Mouse (Mus musculus): Measurements from ENCODE around the gene Bzw1. TPM values are rescaled to one million over a fixed set of nuclear protein-coding genes. Genes with fewer than 3 reads are reported as not detected.

The Bzw1 gene
- total RNA-seq, 2 experiments from 2014 or later, result 303 to 314 TPM

DNA sequence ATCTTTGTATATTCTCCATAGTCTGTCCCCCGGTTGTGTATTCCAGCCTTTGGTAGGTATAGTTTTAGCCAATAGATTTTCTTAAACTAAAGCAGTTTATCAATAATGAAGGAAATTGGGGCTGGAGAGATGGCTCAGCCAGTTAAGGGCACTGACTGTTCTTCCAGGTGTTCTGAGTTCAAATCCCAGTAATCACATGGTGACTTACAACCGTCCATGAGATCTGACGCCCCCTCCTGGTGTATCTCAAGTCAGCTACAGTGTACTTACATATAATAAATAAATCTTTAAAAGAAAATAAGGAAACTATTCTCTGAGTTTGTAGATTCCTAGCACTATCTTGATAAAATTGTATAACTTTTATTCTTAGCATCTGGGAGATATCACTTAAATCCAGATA, 2.6 kb downstream of the Bzw1 start:
- DNase-seq, result no peak
- intact Hi-C loops (cut with DNase I), result no loop called here

DNA sequence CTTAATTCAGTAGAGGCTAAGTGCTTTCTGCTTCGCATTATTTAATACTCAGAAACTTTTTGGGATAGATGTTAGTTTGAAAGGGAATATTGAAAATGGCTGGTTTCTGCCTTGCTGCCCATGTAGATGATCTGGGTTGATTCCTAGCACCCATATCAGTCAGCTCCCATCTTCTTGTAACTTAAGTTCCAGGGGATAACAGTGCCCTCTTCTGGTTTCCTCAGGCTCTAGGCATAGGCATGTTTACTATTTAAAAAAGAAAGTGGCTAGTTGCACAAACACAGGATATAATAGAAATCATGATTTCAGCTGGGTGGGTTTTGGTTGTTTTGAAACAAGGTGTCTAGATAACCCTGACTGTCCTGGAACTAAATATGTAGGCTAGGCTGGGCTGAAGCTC, 3.5 kb downstream of the Bzw1 start:
- DNase-seq, result no peak
- intact Hi-C loops (cut with DNase I), result no loop called here

DNA sequence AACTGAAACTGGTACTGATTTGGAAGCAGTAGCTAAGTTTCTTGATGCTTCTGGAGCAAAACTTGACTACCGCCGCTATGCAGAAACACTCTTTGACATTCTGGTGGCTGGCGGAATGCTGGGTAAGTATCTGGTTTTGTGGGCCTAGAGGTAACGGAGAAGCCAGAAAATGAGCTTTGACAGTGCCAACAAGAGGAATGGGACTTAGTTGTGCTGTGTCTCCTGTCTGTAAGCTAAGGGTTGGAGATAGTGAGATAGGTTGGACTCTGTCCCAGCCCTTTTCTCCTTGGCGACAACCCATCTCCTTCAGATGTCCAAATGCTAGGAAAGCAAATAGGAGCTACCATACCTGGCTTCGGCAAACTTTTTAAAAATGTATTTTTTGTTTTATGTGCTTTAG, 5.0 kb downstream of the Bzw1 start:
- intact Hi-C loops (cut with DNase I), result no loop called here
- no peak for DNase-seq

DNA sequence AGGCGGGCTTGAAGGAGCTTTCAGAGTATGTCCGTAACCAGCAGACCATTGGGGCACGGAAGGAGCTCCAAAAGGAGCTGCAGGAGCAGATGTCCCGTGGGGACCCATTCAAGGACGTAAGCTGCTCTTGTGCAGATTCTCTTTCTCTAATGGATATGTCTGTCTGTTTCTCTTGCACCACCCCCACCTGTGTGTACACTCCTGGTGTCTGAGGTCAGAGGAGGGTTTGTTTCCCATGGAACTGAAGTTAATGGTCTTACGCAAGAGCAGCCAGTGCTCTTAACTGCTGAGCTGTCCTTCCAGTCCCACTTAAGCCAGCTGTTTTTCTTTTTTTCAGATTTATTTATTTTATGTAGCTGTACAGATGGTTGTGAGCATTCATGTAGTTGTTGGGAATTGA, 8.7 kb downstream of the Bzw1 start:
- intact Hi-C loops (cut with DNase I), result no loop called here

DNA sequence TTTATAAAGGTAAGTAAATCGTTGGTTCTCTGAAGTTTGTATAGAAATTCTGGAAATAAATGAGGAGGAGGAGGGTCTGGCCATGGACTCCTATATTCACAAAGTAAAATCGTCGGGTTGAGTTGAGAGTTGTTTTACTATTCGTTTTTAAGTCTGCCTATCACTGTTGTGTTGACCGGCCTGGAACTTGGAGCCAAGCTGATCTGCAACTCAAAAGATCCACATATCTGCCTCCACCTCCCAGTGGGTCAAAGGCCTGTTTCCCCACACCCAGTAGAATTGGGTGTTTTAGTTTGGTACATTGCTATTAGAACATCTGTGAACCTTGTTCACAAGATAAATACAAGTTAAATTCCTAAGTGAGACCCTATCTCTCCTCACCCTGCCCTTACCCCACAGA, 11.0 kb downstream of the Bzw1 start:
- DNase-seq, result no peak
- intact Hi-C loops (cut with DNase I), result no loop called here

More for the DNA sequence above, 8.7 kb downstream of the Bzw1 start:
- DNase-seq, result no peak

DNA sequence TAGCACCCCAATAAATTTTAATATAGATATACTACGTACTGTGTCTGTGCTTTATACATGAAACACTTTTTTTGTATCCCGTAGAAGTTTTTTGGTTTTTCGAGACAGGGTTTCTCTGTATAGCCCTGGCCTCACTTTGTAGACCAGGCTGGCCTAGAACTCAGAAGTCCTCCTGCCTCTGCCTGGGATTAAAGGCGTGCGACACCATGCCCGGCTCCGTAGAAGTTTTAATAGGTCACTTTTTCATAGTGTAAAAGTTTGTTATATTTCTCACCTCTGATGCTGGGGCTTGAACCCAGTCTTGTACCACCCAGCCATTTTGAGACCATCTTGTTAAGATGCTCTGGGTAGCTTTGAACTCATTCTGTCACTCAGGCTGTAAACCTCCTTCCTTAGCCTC, 14.6 kb downstream of the Bzw1 start:
- intact Hi-C loops (cut with DNase I), result no loop called here
- no peak for DNase-seq

DNA sequence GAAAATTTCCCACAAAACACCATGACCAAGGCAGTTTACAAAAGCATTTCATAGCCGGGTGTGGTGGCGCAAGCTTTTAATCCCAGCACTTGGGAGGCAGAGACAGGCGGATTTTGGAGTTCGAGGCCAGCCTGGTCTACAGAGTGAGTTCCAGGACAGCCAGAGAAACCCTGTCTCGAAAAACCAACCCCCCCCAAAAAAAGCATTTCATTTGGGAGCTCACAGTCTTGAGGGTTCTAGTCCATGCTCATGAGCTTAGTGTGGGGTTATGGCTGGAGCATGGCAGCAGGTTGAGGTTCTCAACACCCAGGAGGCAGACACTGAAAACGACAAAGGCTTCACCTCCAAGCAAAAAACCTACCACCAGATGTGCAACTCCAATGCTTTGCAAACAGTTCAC, 15.4 kb downstream of the Bzw1 start:
- intact Hi-C loops (cut with DNase I), result no loop called here
- DNase-seq, result no peak

DNA sequence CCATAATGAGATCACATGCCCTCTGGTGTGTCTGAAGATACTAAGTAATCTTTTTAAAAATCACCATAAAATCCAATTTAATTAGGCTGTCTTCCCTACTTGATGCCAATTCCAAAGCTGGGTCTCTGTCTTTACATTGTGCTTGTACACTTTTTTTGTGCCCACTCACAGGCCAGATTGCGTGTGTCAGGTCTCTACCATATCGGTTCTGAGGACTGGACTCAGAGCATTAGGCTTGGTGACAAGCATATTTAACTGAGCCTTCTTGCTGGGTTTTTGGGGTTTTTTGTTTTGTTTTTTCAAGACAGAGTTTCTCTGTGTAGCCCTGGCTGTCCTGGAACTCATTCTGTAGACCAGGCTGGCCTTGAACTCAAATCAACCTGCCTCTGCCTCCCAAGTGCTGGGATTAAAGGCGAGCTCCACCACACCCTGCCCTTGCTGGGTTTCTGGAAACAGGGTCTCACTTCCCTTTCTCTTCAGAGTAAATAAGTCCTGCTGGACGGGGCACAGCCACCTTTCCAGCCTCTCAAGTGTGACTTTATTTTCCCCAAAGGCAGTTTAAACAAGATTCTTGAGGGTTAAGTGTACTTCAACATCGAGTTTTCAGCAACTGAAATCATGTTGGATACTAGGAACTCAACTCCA, 17.0 kb downstream of the Bzw1 start:
- intact Hi-C loops (cut with DNase I), result no loop called here
- no peak for DNase-seq

DNA sequence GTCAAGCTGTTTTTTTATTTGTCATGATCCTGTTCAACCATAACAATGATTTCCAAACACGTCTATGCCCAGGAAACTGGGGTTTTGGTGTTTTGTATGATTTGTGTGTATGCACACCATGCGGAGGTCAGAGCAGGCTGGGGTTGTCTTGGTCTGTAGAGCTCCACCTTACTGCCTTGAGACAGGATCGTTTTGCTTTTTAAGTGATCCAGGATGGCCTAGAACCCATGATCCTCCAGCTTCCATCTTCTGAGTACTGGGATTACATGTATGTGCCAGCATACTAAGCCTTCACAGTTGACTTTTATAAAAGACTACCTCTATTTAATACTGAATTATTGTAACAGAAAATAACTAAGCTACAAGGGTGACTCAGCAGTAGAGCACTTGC, 17.5 kb downstream of the Bzw1 start:
- no peak for DNase-seq
- intact Hi-C loops (cut with DNase I), result no loop called here

DNA sequence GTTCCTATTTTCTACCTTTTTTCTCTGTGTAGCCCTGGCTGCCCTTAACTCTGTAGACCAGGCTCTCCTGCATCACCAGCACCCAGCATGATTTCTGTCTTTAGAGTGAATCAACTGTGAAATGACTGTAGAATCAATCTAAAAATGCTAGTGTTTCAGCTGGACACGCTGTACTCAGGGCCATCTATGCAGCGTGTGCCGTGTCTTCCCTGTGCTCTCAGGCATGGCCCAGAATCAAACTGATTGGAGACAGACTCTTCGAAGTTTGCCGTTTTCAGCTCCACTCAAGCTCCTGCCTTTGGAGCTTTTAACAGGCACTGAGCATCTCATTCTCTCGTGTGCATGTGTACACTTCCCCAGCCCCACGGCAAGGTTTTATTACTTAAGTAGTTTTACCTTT, 18.1 kb downstream of the Bzw1 start:
- intact Hi-C loops (cut with DNase I), result no loop called here
- DNase-seq, result no peak

DNA sequence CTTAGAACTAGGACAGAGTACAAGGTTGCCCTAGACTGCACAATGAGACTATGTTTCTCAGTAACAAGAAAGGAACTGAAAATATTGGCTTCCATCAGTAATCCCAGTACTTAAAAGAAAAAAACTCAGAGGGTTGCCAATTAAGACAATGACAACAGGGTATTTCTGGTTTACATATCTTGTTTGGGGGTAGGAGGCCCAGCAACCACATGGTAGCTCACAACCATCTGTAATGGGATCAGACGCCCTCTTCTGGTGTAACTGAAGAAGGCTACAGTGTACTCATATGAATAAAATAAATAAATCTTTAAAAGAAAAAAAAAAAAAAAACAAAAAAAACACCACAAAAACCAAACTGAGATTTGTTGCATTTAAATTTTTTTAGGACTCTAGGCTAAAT, 22.7 kb downstream of the Bzw1 start:
- intact Hi-C loops (cut with DNase I), result no loop called here
- no peak for DNase-seq

DNA sequence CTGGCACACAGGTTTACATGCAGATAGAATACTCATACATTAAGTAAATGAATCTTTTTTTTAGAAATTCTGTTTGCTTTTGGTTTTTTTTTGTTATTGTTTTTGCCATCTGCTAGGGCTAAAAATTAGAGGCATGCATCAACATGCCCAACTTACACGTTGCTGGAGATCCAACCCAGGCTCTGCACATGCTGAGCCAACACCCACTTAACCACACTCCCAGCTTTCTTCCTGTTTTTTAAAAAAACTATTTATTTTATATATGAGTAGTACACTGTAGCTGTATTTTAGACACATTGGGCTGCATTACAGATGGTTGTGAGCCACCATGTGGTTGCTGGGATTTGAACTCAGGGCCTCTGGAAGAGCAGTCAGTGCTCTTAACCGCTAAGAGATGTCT, 23.4 kb downstream of the Bzw1 start:
- intact Hi-C loops (cut with DNase I), result no loop called here
- no peak for DNase-seq

DNA sequence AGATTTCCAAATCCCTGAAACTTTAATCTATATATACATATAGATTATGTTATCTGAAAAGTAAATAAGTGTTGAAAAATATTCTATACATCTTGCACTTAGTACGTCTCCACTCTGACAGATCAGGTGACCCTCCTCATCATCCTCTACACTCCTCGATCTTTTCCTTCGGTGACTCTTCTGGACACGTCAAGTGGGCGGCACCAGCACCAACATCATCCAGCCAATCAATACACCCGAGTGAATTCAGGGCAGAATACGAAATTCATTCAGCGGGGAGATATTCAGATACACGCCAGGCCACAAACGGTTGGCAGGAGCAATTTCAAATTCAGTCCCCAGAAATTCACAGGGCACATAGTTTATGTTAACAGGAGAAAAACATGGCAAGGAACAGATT, 27.3 kb downstream of the Bzw1 start:
- intact Hi-C loops (cut with DNase I), result no loop called here
- no peak for DNase-seq

DNA sequence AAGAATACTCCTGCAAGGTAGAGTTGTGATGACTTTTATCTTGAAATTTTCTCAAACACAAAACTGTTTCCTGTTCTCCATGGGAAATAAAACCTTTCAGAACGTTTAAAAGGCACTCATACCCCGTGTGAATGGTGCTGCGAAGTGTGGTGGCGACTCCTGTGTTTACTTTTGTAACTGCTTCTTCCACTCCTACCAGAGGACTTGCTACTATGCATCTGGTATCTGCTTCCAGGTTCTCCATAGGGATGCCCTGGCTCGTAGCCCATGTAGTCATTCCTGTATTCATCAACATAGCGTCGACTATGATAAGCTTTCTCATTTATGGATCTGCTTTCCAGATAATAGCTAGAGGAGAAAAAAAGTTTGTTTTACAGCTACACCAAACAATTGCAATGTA, 28.3 kb downstream of the Bzw1 start:
- peak; percentile 37 for DNase-seq
- intact Hi-C loops (cut with DNase I), result no loop called here

DNA sequence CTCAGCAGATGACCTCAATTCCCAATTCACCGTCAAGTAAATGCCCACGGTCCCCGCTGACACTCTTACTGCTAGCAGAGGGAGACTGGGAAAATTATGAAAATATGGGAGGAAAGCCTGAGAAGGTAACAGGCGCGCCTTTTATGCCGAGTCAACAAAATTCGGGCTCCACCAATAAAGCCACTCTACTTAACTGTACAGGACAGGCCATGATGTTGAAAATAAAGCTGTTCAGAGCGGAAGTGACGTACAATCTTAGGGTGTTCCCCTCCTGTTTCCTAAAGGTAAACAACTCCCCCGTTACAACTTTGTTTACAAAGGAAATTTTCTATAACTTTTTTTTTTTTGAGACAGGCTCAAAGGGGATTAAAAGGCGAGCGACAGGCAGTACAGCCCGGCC, 30.2 kb downstream of the Bzw1 start:
- no peak for DNase-seq
- intact Hi-C loops (cut with DNase I), result no loop called here

DNA sequence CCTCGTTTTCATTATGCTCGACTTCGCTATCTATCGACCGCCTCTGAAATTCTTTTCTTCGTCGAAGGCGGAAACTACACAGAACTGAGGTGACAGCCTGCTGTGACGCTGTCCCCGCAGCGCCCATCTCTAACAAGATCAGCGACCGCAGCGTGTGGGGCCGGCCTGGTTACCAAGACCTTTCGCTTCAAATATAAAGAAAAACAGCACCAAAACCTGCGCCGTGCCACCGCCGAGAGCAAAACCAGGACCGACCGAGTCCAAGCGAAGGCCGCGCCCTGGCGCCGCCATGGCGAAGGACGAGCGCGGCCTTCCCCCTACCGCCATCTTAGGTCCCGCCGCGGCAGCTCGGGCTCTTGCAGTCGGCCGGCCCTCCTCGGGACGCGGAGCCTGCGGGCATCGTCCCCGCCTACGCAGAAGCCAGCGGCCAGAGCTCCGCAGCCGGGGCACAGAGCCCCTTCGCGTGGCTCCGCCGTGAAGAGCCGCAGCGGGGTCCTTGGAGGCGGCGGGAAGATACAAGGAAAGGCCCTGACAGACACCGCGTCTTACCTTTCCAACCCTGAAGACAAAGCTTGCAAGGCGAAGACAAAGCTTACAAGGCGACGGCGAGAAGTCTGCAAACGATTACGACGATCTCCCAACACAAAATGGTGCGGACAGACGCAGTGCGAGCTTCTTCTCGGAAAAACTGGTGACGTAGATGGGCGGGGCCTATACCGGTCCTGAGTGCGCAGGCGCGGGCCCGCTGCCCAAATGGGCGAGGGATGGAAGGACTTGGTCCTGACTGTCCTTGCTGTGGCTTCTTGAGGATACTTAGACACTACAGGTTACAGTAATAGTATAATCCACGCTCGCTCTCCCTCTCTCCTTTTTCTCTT, 30.9 kb downstream of the Bzw1 start, which contains the start of gene Clk1:
TSS of gene Clk1 (minus strand) at position 696 of the 878 bp plus-strand sequence.
- intact Hi-C loops (cut with DNase I), result no loop called here
- peak; percentile 97 for DNase-seq

DNA sequence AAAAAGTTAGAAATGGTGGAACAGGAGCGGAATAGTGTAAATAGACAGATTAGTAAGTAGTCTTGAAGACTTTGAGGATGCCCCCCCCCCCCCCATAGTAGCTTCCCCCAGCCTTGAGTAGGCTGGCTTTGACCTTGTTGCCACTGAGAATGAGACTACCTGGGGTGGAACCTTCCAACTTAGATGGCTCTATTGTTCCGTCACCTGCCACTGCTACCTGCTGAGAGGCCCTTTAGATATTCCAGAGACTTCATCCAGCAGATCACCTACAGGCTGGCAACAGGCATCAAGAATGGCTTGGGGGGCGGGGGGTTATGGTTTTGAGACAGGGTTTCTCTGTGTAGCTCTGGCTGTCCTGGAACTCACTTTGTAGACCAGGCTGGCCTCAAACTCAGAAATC, 31.9 kb downstream of the Bzw1 start:
- intact Hi-C loops (cut with DNase I), result no loop called here
- DNase-seq, result no peak

DNA sequence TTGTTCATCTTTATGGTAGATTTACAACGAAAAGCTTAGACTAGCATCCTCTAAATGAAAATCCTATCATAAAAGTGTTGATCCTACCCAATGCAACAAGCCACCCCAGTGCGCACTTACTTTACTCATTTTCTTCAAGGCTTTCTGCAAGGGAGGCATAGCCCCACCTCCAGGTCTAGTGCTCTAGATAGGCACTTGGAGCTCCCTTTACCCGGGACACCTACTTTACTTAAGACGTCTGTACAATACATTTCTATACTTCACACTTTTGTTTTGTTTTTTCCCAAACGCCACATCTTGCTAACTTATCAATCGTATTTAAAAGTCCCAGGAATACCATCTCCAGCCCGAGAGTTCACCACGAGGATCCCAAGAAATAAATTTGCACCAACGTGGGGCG, 52.0 kb downstream of the Bzw1 start:
- intact Hi-C loops (cut with DNase I), result no loop called here
- no peak for DNase-seq

DNA sequence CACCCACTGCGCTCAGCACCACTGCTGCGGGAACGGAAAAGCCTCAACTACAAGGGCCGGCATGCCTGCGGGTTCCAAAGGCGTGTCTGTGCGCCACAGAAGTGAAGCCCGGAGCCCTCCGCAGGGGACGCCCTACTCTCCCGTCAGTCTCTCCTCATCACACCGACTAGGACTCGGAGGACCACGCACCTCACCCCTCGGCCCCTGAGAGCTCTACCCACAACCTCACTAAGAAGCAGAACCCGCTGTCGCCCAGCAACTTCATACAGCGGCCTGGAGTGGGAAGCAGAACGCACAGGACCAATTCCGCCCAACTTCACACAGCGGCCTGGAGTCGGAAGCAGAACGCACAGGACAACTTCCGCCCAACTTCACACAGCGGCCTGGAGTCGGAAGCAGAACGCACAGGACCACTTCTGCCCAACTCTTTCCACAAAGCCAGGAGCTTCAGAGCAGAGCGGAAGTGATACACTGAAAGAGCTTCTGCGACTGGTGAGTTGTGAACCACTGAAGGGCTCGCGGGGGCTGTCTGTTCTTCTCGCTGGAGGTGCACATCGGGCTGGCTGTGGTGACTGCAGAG, 52.5 kb downstream of the Bzw1 start, which contains the start of the genes Nif3l1 and Ppil3:
TSS of gene Nif3l1 (plus strand) at position 9 of the 580 bp plus-strand sequence.
TSS of gene Ppil3 (minus strand) at position 344 of the 580 bp plus-strand sequence.
- DNase-seq, result peak; percentile 82

DNA sequence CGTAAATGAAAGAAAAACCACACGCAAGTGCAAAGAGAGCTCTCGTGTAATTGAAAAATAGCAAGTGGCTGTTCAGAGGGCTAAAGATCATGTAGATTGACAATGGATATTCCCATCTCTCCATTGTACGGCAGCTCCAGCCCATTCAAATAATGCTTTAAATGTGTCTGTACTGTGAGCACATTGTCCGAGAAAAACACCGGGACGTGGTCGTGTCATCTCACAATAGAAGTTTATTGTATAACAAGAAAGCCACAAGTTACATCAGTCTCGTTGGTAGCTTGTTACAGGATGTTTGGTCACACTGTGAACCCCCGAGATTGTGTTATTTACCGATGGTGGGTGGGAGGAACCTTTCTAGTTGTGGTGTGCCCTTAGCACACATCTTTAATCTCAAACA, 53.2 kb downstream of the Bzw1 start:
- DNase-seq, result no peak
- intact Hi-C loops (cut with DNase I), result no loop called here

More for the DNA sequence above, 52.5 kb downstream of the Bzw1 start, which contains the start of the genes Nif3l1 and Ppil3:
- intact Hi-C loops (cut with DNase I), result no loop called here

DNA sequence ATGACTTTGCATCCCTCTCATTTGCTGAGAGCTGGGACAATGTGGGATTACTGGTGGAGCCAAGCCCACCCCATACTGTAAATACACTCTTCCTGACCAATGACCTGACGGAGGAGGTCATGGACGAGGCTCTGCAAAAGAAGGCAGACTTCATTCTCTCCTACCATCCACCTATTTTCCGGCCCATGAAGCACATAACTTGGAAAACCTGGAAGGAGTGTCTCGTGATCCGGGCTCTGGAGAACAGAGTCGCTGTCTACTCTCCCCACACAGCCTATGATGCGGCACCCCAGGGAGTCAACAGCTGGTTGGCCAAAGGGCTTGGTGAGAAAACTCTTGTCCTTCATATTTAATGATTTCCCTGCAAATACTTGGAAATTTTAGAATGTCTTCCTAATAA, 55.1 kb downstream of the Bzw1 start:
- intact Hi-C loops (cut with DNase I), result no loop called here
- no peak for DNase-seq

DNA sequence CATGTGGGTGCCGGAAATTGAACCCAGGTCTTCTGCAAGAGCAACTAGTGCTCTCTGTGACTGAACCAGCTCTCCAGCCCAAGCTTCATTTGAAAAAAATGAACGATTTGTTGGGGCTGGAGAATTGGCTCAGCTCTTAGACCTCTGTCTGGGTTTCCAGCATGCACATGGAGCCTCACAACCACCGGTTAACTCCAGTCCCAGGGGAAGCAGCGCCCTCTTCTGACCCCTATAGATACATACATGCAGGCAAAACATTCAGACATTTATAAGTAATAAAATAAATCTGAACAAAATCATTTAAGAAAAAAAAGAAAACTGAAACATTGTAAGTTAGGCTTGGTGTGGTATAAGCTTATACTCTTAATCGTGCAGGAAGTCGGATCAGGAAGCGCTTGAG, 55.7 kb downstream of the Bzw1 start:
- intact Hi-C loops (cut with DNase I), result no loop called here
- no peak for DNase-seq
